Mouse (Mus musculus) neural tube, embryonic 15.5 days (tissue): ENCODE results near the gene Magi3. TPM values are rescaled to one million over a fixed set of nuclear protein-coding genes. Genes with fewer than 3 reads are reported as not detected.

ENCODE experiments used
- ATAC-seq: fragments of 200-750 bp; cut with Nextera tagmentation; 2 replicates; pipeline ENCODE4 v1.8.0; 2017; ENCODE audit warnings: mild to moderate bottlenecking, moderate TSS enrichment, moderate library complexity; ENCODE audit not compliant: low FRiP score
- H3K27ac ChIP-seq: fragments of 300-500 bp; sonication (generic); replicated peaks from 2 replicates; pipeline ENCODE4 v1.5.1; 2015; ENCODE audit warnings: mild to moderate bottlenecking, inconsistent platforms
- H3K27me3 ChIP-seq: fragments of 300-500 bp; sonication (generic); replicated peaks from 2 replicates; pipeline ENCODE4 v1.6.1; 2015; ENCODE audit warnings: inconsistent platforms
- H3K36me3 ChIP-seq: fragments of 300-500 bp; sonication (generic); 2 replicates; pipeline ENCODE4 v1.6.1; 2015; ENCODE audit warnings: inconsistent platforms
- H3K4me1 ChIP-seq: fragments of 300-500 bp; sonication (generic); 2 replicates; pipeline ENCODE4 v1.6.1; 2015; ENCODE audit warnings: inconsistent platforms
- H3K4me2 ChIP-seq: fragments of 300-500 bp; sonication (generic); 2 replicates; pipeline ENCODE4 v1.6.1; 2015; ENCODE audit warnings: inconsistent platforms, mild to moderate bottlenecking, moderate library complexity
- H3K4me3 ChIP-seq: fragments of 300-500 bp; sonication (generic); replicated peaks from 2 replicates; pipeline ENCODE4 v1.5.1; 2015; ENCODE audit warnings: mild to moderate bottlenecking, inconsistent platforms
- H3K9ac ChIP-seq: fragments of 300-500 bp; sonication (generic); replicated peaks from 2 replicates; pipeline ENCODE4 v1.6.1; 2015; ENCODE audit warnings: mild to moderate bottlenecking, inconsistent platforms
- H3K9me3 ChIP-seq: fragments of 300-500 bp; sonication (generic); replicated peaks from 2 replicates; pipeline ENCODE4 v1.6.1; 2016; ENCODE audit warnings: inconsistent platforms
- WGBS: fragments of 180-500 bp; shearing (Covaris S2); methylation state at CpG from one replicate; pipeline ENCODE4 v1.1.7; 2015; ENCODE audit warnings: mixed read lengths; 5-methylcytosine and 5-hydroxymethylcytosine counted together
- polyA plus RNA-seq: library from polyadenylated mRNA; unstranded; fragments of >200 nt; fragmentation: Nextera tagmentation; extraction: Ambion mirVana; gene quantifications from 2 replicates; pipeline ENCODE4 v1.2.1, GENCODE M21; 2015

The Magi3 gene
- polyA plus RNA-seq, 1 experiment from 2014 or later: 6.7 TPM

DNA sequence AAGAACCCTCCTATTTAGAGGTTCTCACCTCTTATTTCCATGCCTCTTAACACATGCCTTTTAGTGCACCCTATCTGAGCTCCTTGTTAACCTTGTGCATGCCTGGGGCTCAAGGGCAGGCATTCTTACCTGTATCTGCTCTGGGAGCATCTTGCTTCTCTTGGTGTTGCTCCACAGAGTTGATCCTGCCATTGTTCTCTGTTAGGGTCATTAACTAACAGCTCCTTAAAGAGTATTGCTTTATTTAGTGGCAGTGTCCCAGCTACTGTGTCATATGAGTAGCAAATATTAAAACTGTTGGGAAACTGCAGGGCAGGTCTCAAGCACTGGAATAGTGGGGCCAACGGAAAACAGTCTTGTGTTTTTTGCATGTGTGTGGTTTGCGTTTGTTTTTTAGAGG lies 249.0 kb downstream of the Magi3 start:
- 96% methylated on average over 2 of the region's 2 CpGs for WGBS
- no peak overlapping the region for H3K4me3 ChIP-seq
- H3K9ac ChIP-seq: no peak overlapping the region
- H3K27ac ChIP-seq: no peak overlapping the region
- H3K9me3 ChIP-seq: no peaks in the 10 kb centered on the region
- peaks cover 15% of the 10 kb centered on the region for H3K4me1 ChIP-seq
- H3K36me3 ChIP-seq: 0 out of 2 replicates have a peak, but pooled peaks cover 7% of the 10 kb centered on the region
- no peaks in the 10 kb centered on the region for H3K27me3 ChIP-seq
- no peak for ATAC-seq
- H3K4me2 ChIP-seq: no peak overlapping the region

GRCm38 (mm10) chr3:103968701-103969100 lies 251.5 kb downstream of the Magi3 start:
- Histone ChIP-seq H3K4me3 (peak overlapping the region; percentile 69), H3K9me3 (no peaks in the 10 kb centered on the region), H3K4me2 (peak overlapping the region; percentile 76), H3K27ac (peak overlapping the region; percentile 94), H3K36me3 (0 out of 2 replicates have a peak, but pooled peaks cover 7% of the 10 kb centered on the region), H3K9ac (peak overlapping the region; percentile 81), H3K4me1 (peaks cover 15% of the 10 kb centered on the region), H3K27me3 (no peaks in the 10 kb centered on the region)
- peak; percentile 87 for ATAC-seq
- WGBS: under 1% methylated on average over 20 of the region's 24 CpGs

DNA sequence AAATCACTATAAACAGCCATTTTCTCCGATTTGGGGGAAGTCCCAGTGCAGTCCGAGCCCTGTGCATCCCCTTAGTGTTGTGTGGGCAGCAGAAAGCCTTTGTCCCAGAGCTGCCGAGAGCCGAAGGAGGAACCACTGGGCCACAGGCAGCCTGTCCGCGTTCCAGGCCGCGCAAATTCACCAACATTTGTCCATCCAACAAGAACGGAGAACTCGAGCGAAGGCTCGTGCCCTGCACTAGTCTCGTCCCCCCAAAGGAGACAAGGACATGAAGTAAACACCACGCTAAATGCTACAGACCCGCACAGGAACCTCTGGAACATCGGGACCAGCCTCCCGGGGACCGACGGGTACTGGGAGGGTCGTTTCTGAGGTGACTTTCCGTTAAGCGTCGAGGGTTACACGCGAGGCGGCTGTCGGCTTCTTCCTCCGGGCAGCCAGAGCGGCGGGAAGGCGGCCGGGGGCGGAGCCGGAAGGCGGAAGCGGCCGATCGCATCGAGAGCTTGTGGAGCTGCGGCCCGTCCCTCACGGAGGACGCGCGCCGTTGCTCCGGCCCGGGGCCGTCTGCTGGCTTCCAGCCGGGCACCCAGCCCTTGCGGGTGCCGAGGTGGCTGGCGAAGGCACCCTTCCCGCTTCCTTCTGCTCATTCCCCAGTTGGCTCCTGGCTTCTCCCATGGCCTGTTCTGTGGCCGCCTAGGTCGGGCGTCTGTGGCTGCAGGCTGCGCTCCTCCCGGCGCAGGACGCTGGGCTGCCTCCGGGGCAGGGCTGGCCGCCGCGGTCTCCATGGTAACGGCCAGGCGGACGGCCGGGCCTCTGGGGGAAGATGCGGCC lies 252.1 kb downstream of the Magi3 start, which contains the start of gene Phtf1:
Gene Phtf1, plus strand, starts transcription at position 250 of the 831 bp plus-strand sequence.
- H3K9me3 ChIP-seq: no peaks in the 10 kb centered on the region
- peak within 1 kb of the TSS; percentile 76 for H3K4me2 ChIP-seq
- no peaks in the 10 kb centered on the region for H3K27me3 ChIP-seq
- H3K36me3 ChIP-seq: 0 out of 2 replicates have a peak, but pooled peaks cover 5% of the 10 kb centered on the region
- H3K4me1 ChIP-seq: peaks cover 15% of the 10 kb centered on the region
- peak within 1 kb of the TSS; percentile 81 for H3K9ac ChIP-seq
- H3K4me3 ChIP-seq: peak within 1 kb of the TSS; percentile 69
- WGBS: under 1% methylated on average over 70 of the region's 70 CpGs
- ATAC-seq: peak; percentile 96
- H3K27ac ChIP-seq: peak within 1 kb of the TSS; percentile 94

DNA sequence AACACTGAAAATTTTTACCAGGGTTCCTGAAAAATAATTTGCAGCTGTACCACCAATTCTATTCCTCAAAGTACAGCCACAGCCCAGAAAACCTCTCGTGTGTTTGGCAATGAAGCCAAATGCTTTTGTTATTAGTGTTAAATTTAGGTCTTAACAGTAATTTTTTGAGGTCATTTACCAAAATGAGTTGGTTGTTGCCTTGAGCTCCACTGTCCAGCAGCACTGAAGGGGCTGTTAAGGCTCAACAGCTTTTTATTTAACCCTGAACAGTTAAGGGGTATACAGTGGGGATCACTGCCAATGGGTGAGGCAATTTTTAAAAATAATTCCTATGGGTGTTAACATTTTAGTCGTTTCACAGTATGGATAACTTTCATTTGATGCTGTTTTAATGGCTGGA lies 252.9 kb downstream of the Magi3 start:
- peak overlapping the region; percentile 69 for H3K4me3 ChIP-seq
- H3K4me1 ChIP-seq: peaks cover 15% of the 10 kb centered on the region
- H3K36me3 ChIP-seq: peaks cover 7% of the 10 kb centered on the region
- H3K27me3 ChIP-seq: no peaks in the 10 kb centered on the region
- H3K27ac ChIP-seq: peak overlapping the region; percentile 94
- H3K4me2 ChIP-seq: peak overlapping the region; percentile 76
- H3K9me3 ChIP-seq: no peaks in the 10 kb centered on the region
- 23% methylated on average over 2 of the region's 2 CpGs for WGBS
- no peak for ATAC-seq
- H3K9ac ChIP-seq: peak overlapping the region; percentile 81
